Mouse (Mus musculus): ENCODE measurements around the gene A3galt2. TPM values are rescaled to one million over a fixed set of nuclear protein-coding genes. Genes with fewer than 3 reads are reported as not detected.

Gene A3galt2
- polyA plus RNA-seq, 1 experiment from 2014 or later: 0.33 TPM

- no peak for ATAC-seq (ENCODE audit: insufficient read depth, low FRiP score, low TSS enrichment)
- H3K27me3 ChIP-seq (ENCODE audit: control insufficient read depth, insufficient read depth, low read length): no peaks in the 10 kb centered on the region
- no peaks in the 10 kb centered on the region; the same call in 1 of the 2 replicates for H3K4me1 ChIP-seq (ENCODE audit: control insufficient read depth, insufficient read depth, low read length)
- H3K36me3 ChIP-seq (ENCODE audit: control insufficient read depth, insufficient read depth, low read length): peaks cover 28% of the 10 kb centered on the region
- no peaks in the 10 kb centered on the region for H3K9me3 ChIP-seq (ENCODE audit: control insufficient read depth, low read length)
- H3K4me3 ChIP-seq (ENCODE audit: low read depth, low read length): no peak overlapping the region
- 93% methylated on average over 4 of the region's 4 CpGs for WGBS
- no peak overlapping the region for H3K4me2 ChIP-seq (ENCODE audit: low read depth)
- no peak overlapping the region for H3K9ac ChIP-seq (ENCODE audit: low read length)
- DNase-seq (ENCODE audit: low spot score): no peak
- H3K27ac ChIP-seq (ENCODE audit: low read depth, low read length): no peak overlapping the region
Measured at GRCm38 (mm10) chr4:128788108-128788507, 32.9 kb downstream of the A3galt2 start.

GRCm38 (mm10) chr4:128789646-128790045 lies 34.5 kb downstream of the A3galt2 start:
- Histone ChIP-seq H3K4me2 (ENCODE audit: low read depth) (no peak overlapping the region), H3K36me3 (ENCODE audit: control insufficient read depth, insufficient read depth, low read length) (peaks cover 20% of the 10 kb centered on the region), H3K27ac (ENCODE audit: low read depth, low read length) (no peak overlapping the region), H3K4me3 (ENCODE audit: low read depth, low read length) (no peak overlapping the region), H3K9ac (ENCODE audit: low read length) (no peak overlapping the region), H3K27me3 (ENCODE audit: control insufficient read depth, insufficient read depth, low read length) (no peaks in the 10 kb centered on the region), H3K4me1 (ENCODE audit: control insufficient read depth, insufficient read depth, low read length) (no peaks in the 10 kb centered on the region; the same call in 1 of the 2 replicates), H3K9me3 (ENCODE audit: control insufficient read depth, low read length) (no peaks in the 10 kb centered on the region)
- DNase-seq (ENCODE audit: low spot score) (no peak), ATAC-seq (ENCODE audit: insufficient read depth, low FRiP score, low TSS enrichment) (no peak)
- 49% methylated on average over 18 of the region's 18 CpGs for WGBS

GRCm38 (mm10) chr4:128793710-128794109 lies 38.5 kb downstream of the A3galt2 start:
- H3K4me1 ChIP-seq (ENCODE audit: control insufficient read depth, insufficient read depth, low read length): peaks cover 4% of the 10 kb centered on the region
- H3K9ac ChIP-seq (ENCODE audit: low read length): no peak overlapping the region
- H3K9me3 ChIP-seq (ENCODE audit: control insufficient read depth, low read length): no peaks in the 10 kb centered on the region
- DNase-seq (ENCODE audit: low spot score): no peak
- 71% methylated on average over 1 of the region's 1 CpGs for WGBS
- H3K36me3 ChIP-seq (ENCODE audit: control insufficient read depth, insufficient read depth, low read length): no peaks in the 10 kb centered on the region; the same call in none of the 2 replicates
- no peak overlapping the region for H3K4me3 ChIP-seq (ENCODE audit: low read depth, low read length)
- H3K27me3 ChIP-seq (ENCODE audit: control insufficient read depth, insufficient read depth, low read length): no peaks in the 10 kb centered on the region
- no peak overlapping the region for H3K4me2 ChIP-seq (ENCODE audit: low read depth)
- H3K27ac ChIP-seq (ENCODE audit: low read depth, low read length): no peak overlapping the region
- no peak for ATAC-seq (ENCODE audit: insufficient read depth, low FRiP score, low TSS enrichment)

- ATAC-seq (ENCODE audit: insufficient read depth, low FRiP score, low TSS enrichment): no peak
- no peaks in the 10 kb centered on the region; the same call in none of the 2 replicates for H3K36me3 ChIP-seq (ENCODE audit: control insufficient read depth, insufficient read depth, low read length)
- no peak overlapping the region for H3K9ac ChIP-seq (ENCODE audit: low read length)
Measured at GRCm38 (mm10) chr4:128794198-128794597, 39.0 kb downstream of the A3galt2 start.

GRCm38 (mm10) chr4:128795596-128795995 lies 40.4 kb downstream of the A3galt2 start:
- peak; percentile 69 for DNase-seq (ENCODE audit: low spot score)
- Histone ChIP-seq H3K36me3 (ENCODE audit: control insufficient read depth, insufficient read depth, low read length) (no peaks in the 10 kb centered on the region), H3K27me3 (ENCODE audit: control insufficient read depth, insufficient read depth, low read length) (no peaks in the 10 kb centered on the region), H3K9me3 (ENCODE audit: control insufficient read depth, low read length) (no peaks in the 10 kb centered on the region), H3K27ac (ENCODE audit: low read depth, low read length) (no peak overlapping the region), H3K4me2 (ENCODE audit: low read depth) (0 out of 2 replicates have a peak overlapping the region, but pooled peaks have one; percentile 5), H3K9ac (ENCODE audit: low read length) (no peak overlapping the region), H3K4me1 (ENCODE audit: control insufficient read depth, insufficient read depth, low read length) (peaks cover 7% of the 10 kb centered on the region), H3K4me3 (ENCODE audit: low read depth, low read length) (no peak overlapping the region)
- ATAC-seq (ENCODE audit: insufficient read depth, low FRiP score, low TSS enrichment): peak; percentile 72; the same call in 1 of the 2 replicates
- 5% methylated on average over 9 of the region's 9 CpGs for WGBS

More at GRCm38 (mm10) chr4:128794198-128794597, 39.0 kb downstream of the A3galt2 start:
- Histone ChIP-seq H3K4me2 (ENCODE audit: low read depth) (no peak overlapping the region), H3K4me3 (ENCODE audit: low read depth, low read length) (no peak overlapping the region), H3K27ac (ENCODE audit: low read depth, low read length) (no peak overlapping the region), H3K27me3 (ENCODE audit: control insufficient read depth, insufficient read depth, low read length) (no peaks in the 10 kb centered on the region), H3K9me3 (ENCODE audit: control insufficient read depth, low read length) (no peaks in the 10 kb centered on the region), H3K4me1 (ENCODE audit: control insufficient read depth, insufficient read depth, low read length) (peaks cover 4% of the 10 kb centered on the region)
- whole genome bisulfite sequencing: 91% methylated on average over 8 of the region's 8 CpGs
- DNase-seq (ENCODE audit: low spot score): no peak

- H3K4me3 ChIP-seq (ENCODE audit: low read depth, low read length): no peak overlapping the region
- H3K9ac ChIP-seq (ENCODE audit: low read length): no peak overlapping the region
- 77% methylated on average over 8 of the region's 8 CpGs for WGBS
- H3K4me2 ChIP-seq (ENCODE audit: low read depth): no peak overlapping the region
- no peaks in the 10 kb centered on the region for H3K27me3 ChIP-seq (ENCODE audit: control insufficient read depth, insufficient read depth, low read length)
- H3K27ac ChIP-seq (ENCODE audit: low read depth, low read length): no peak overlapping the region
- no peak for ATAC-seq (ENCODE audit: insufficient read depth, low FRiP score, low TSS enrichment)
- H3K36me3 ChIP-seq (ENCODE audit: control insufficient read depth, insufficient read depth, low read length): no peaks in the 10 kb centered on the region
- H3K9me3 ChIP-seq (ENCODE audit: control insufficient read depth, low read length): no peaks in the 10 kb centered on the region
- DNase-seq (ENCODE audit: low spot score): no peak
- H3K4me1 ChIP-seq (ENCODE audit: control insufficient read depth, insufficient read depth, low read length): peaks cover 7% of the 10 kb centered on the region
Measured at GRCm38 (mm10) chr4:128796788-128797187, 41.6 kb downstream of the A3galt2 start.

- peak; percentile 7 for DNase-seq (ENCODE audit: low spot score)
- H3K9me3 ChIP-seq (ENCODE audit: control insufficient read depth, low read length): no peaks in the 10 kb centered on the region
- no peak overlapping the region for H3K9ac ChIP-seq (ENCODE audit: low read length)
- no peaks in the 10 kb centered on the region for H3K36me3 ChIP-seq (ENCODE audit: control insufficient read depth, insufficient read depth, low read length)
- H3K4me3 ChIP-seq (ENCODE audit: low read depth, low read length): no peak overlapping the region
- H3K4me1 ChIP-seq (ENCODE audit: control insufficient read depth, insufficient read depth, low read length): peaks cover 28% of the 10 kb centered on the region
- no peak for ATAC-seq (ENCODE audit: insufficient read depth, low FRiP score, low TSS enrichment)
- H3K27me3 ChIP-seq (ENCODE audit: control insufficient read depth, insufficient read depth, low read length): no peaks in the 10 kb centered on the region
- H3K4me2 ChIP-seq (ENCODE audit: low read depth): no peak overlapping the region
- 54% methylated on average over 9 of the region's 9 CpGs for WGBS
- no peak overlapping the region for H3K27ac ChIP-seq (ENCODE audit: low read depth, low read length)
Measured at GRCm38 (mm10) chr4:128801675-128802465, 46.7 kb downstream of the A3galt2 start.

- peaks cover 28% of the 10 kb centered on the region for H3K4me1 ChIP-seq (ENCODE audit: control insufficient read depth, insufficient read depth, low read length)
- H3K4me2 ChIP-seq (ENCODE audit: low read depth): peak overlapping the region; percentile 98
- H3K36me3 ChIP-seq (ENCODE audit: control insufficient read depth, insufficient read depth, low read length): no peaks in the 10 kb centered on the region
- H3K27me3 ChIP-seq (ENCODE audit: control insufficient read depth, insufficient read depth, low read length): no peaks in the 10 kb centered on the region
- ATAC-seq (ENCODE audit: insufficient read depth, low FRiP score, low TSS enrichment): no peak
- peak overlapping the region; percentile 99 for H3K4me3 ChIP-seq (ENCODE audit: low read depth, low read length)
- H3K9me3 ChIP-seq (ENCODE audit: control insufficient read depth, low read length): no peaks in the 10 kb centered on the region
- 58% methylated on average over 5 of the region's 5 CpGs for WGBS
- DNase-seq (ENCODE audit: low spot score): no peak
- peak overlapping the region; percentile 99 for H3K9ac ChIP-seq (ENCODE audit: low read length)
- H3K27ac ChIP-seq (ENCODE audit: low read depth, low read length): no peak overlapping the region
Measured at GRCm38 (mm10) chr4:128803569-128803968, 48.4 kb downstream of the A3galt2 start.
